Mouse (Mus musculus) thymus, adult 2 months (tissue): ENCODE data around the gene Vrtn. TPM values are rescaled to one million over a fixed set of nuclear protein-coding genes. Genes with fewer than 3 reads are reported as not detected.

Experiments
- DNase-seq: peaks from one replicate; pipeline ENCODE4 v3.0.0; 2021
- H3K27ac ChIP-seq: fragments of 200-500 bp; 2 replicates; pipeline ENCODE4 v1.5.1; 2012; ENCODE audit warnings: low read length, control low read depth; ENCODE audit not compliant: control insufficient read depth, insufficient read depth
- H3K27me3 ChIP-seq: fragments of 200-500 bp; 2 replicates; pipeline ENCODE4 v1.6.1; 2012; ENCODE audit warnings: mild to moderate bottlenecking, low read length, moderate library complexity, mixed read lengths; ENCODE audit not compliant: control insufficient read depth, insufficient read depth
- H3K36me3 ChIP-seq: fragments of 200-500 bp; 2 replicates; pipeline ENCODE4 v1.6.1; 2012; ENCODE audit warnings: mild to moderate bottlenecking, low read length, moderate library complexity; ENCODE audit not compliant: control insufficient read depth, insufficient read depth
- H3K4me1 ChIP-seq: fragments of 200-500 bp; replicated peaks from 2 replicates; pipeline ENCODE4 v1.6.1; 2012; ENCODE audit warnings: low read length; ENCODE audit not compliant: control insufficient read depth, insufficient read depth
- H3K4me3 ChIP-seq: fragments of 200-500 bp; 2 replicates; pipeline ENCODE4 v1.5.1; 2012; ENCODE audit warnings: mild to moderate bottlenecking, low read length, control low read depth, moderate library complexity; ENCODE audit not compliant: control insufficient read depth, insufficient read depth
- CTCF ChIP-seq: fragments of 200-500 bp; IDR thresholded peaks from 2 replicates; pipeline ENCODE4 v1.5.1; 2012; ENCODE audit warnings: mild to moderate bottlenecking, control low read depth, low read length, moderate library complexity, borderline replicate concordance; ENCODE audit not compliant: control insufficient read depth, poor library complexity, insufficient read depth; ENCODE audit errors: extremely low read depth
- POLR2A ChIP-seq: fragments of 200-500 bp; IDR thresholded peaks from 2 replicates; pipeline ENCODE4 v1.6.1; 2012; ENCODE audit warnings: mild to moderate bottlenecking, low read length, control low read depth, moderate library complexity; ENCODE audit not compliant: control insufficient read depth, poor library complexity, insufficient read depth; ENCODE audit errors: extremely low read depth
- WGBS: fragments of 180-500 bp; shearing (Covaris S2); methylation state at CpG from one replicate; pipeline ENCODE4 v1.1.7; 2018; 5-methylcytosine and 5-hydroxymethylcytosine counted together
- polyA plus RNA-seq: library from polyadenylated mRNA; depleted of rRNA; stranded (reverse); fragments of >200 nt; gene quantifications from 2 replicates; pipeline ENCODE4 v1.2.3, GENCODE M21; 2012

Vrtn gene
- polyA plus RNA-seq, 1 experiment: 0.16 TPM

DNA sequence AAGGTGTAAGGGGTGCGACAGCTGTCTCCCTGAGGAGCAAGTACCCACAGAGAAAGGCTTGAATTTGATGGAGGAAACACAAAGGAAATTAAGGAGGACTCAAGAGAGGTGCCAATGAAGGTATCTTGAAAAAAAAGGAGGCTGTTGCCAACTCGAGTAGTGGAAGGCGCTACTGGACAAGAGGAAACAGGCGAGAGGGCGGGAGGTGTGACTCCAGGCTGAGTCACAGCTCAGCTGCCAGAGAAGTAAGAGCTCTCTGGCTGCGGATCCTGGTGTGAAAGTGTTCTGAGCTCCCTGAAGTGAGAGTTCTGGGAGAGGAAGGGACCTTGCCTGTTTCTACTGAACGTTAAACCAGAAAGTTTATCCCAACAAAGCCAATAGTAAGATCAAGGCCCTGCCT is 26.3 kb upstream of the Vrtn start:
- no peak for DNase-seq
- TF ChIP-seq POLR2A: no peak
- no peak for TF ChIP-seq CTCF
- peaks cover 4% of the 10 kb centered on the region for H3K4me1 ChIP-seq
- H3K27ac ChIP-seq: no peak overlapping the region
- no peaks in the 10 kb centered on the region for H3K27me3 ChIP-seq
- H3K36me3 ChIP-seq: no peaks in the 10 kb centered on the region
- H3K4me3 ChIP-seq: no peak overlapping the region
- WGBS: 91% methylated on average over 7 of the region's 7 CpGs

DNA sequence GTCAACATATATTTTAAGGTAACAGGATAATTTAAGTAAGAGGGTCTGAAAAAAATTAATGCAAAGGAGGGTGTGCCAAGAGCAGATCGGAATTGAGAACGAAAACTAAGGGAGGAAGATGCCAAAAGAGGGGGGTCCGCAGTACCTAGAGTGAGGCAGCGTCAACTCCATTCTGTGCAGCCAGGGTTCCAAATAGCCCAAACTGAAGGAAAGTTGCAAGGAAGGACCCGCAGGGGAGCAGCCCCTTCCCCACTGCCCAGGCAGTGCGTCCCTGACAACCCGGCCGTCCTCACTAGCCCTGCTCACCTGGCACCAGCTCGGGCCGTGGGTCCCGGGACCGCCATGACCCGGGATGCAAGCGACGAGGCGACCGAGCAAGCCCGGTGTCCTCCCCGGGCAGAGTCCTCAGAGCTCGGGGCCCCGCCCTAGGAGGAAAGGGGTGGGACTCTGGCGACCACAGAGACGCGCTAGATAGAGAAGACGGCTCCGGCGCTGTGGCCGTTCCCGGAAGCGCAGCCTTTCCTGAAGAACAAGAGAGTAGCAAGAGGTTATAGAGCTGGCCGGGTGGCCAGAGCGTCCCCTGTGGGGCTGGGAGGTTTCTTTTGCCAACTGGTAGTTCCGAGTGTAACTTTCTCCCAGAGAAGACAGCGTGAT is 23.7 kb upstream of the Vrtn start, which contains the start of gene Abcd4:
Gene Abcd4 (minus strand): TSS at position 437 of the 654 bp plus-strand sequence.
- Histone ChIP-seq H3K27ac (no peak within 1 kb of the TSS), H3K36me3 (no peaks in the 10 kb centered on the region), H3K27me3 (no peaks in the 10 kb centered on the region), H3K4me1 (peaks cover 4% of the 10 kb centered on the region), H3K4me3 (peak within 1 kb of the TSS; percentile 80)
- WGBS: under 1% methylated on average over 34 of the region's 34 CpGs
- TF ChIP-seq CTCF (peak; percentile 72), POLR2A (peak; percentile 93)
- peak; percentile 96 for DNase-seq

DNA sequence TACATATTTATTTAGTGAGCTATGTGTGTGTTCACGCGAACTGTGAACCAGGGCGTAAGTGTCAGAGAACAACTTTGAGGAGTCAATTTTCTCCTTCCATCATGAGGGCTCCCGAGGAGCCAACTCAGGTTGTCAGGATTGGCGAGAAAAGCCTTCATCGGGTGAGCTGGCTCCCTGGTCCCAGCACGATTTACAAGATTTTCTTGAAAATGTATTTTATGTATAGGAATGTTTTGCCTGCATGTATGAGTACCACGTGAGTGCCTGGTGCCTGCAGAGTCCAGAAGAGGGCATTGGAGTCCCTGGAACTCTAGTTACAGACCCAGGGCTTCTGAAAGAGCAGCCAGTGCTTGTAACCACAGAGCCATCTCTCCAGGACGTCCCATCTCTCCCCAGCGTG is 23.2 kb upstream of the Vrtn start:
- peaks cover 4% of the 10 kb centered on the region for H3K4me1 ChIP-seq
- WGBS: 7% methylated on average over 10 of the region's 10 CpGs
- H3K36me3 ChIP-seq: no peaks in the 10 kb centered on the region
- H3K27me3 ChIP-seq: no peaks in the 10 kb centered on the region
- DNase-seq: peak; percentile 20
- peak overlapping the region; percentile 40 for H3K4me3 ChIP-seq
- no peak overlapping the region for H3K27ac ChIP-seq
- TF ChIP-seq POLR2A: no peak
- no peak for TF ChIP-seq CTCF

DNA sequence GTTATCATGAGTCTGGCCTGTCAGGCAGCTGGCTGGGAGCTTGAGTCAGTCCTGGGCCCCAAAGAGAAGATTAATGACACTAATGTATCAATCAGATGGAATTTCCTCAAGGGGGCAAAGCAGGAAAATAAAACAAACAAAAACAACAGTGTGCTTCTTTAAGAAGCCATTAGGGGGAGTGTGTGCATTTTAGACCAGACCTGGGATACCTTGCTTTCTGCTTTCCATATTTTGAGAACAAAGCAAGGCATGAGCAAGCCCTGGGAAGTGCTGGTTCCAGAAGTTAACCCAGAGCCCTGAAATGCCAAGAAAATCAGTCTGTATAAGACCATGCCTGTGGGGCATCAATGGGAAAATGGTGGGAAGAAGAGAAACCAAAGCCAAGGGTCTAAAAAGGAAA is 19.8 kb upstream of the Vrtn start:
- H3K36me3 ChIP-seq: no peaks in the 10 kb centered on the region
- H3K4me3 ChIP-seq: no peak overlapping the region
- no peak overlapping the region for H3K27ac ChIP-seq
- peaks cover 4% of the 10 kb centered on the region; the same call in 1 of the 2 replicates for H3K27me3 ChIP-seq
- peaks cover 4% of the 10 kb centered on the region for H3K4me1 ChIP-seq
- TF ChIP-seq POLR2A (no peak), CTCF (no peak)
- DNase-seq: no peak

DNA sequence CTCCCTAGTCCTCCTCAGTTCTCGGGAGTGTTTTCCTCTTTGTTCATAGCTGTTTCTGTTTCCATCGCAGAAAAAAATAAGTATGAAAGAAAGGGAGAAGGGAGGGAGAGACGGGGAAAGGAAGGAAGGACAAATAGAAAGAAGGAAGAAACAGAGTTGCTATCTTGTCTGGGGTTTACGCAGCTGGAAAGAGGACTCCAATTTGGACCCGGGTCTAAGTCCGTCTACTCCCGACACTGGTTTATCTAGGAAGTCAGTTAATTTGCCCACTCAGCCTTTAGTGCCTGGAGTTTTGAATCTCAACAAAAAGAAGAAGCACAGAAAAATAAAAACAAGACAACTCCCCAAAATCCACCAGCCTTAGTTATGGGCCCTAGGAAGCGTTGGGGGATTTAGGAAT is 16.2 kb upstream of the Vrtn start:
- 38% methylated on average over 8 of the region's 8 CpGs for WGBS
- TF ChIP-seq CTCF: no peak
- TF ChIP-seq POLR2A: no peak
- Histone ChIP-seq H3K4me3 (no peak overlapping the region), H3K36me3 (no peaks in the 10 kb centered on the region), H3K27ac (no peak overlapping the region), H3K4me1 (no peaks in the 10 kb centered on the region), H3K27me3 (peaks cover 4% of the 10 kb centered on the region; the same call in 1 of the 2 replicates)
- DNase-seq: no peak

DNA sequence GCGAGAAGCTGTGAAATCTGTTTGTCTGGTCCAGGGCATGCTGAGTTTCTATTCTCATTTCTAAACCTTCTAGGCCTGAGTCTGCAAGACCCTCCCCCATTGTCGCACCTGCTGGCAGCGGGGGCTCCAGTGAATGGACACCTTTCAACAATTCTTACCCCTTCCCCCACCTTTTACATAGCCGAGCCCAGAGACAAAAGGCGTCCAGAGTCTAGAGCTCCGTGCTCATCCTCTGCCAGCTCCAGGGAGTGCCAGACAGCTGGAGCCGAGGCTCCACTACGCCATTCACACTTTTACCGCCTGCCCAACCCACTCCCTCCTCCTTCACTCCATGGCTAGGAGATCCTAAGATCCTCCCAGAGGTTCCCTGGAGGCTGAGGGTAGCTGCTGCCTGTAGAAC is 15.7 kb upstream of the Vrtn start:
- no peak overlapping the region for H3K4me3 ChIP-seq
- WGBS: 27% methylated on average over 9 of the region's 9 CpGs

DNA sequence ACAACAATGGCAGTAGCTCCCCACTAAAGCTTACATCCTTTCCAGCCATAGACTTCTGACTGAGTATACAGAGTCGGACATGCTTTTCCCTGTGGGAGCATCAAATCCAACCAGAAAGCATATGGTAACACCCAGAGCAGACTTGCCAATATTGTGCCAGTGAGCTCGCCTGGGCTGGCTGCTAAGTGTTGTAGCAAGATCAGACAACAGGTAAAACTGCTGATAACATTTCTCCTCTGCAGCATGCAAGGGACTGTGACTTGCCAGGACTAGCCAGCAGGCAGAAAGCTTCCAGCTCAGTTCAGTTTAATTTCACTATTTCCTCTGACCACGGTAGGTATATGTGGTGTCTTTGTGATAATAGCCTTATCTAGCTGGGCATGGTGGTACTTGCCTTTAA is 9.0 kb upstream of the Vrtn start:
- no peak overlapping the region for H3K4me3 ChIP-seq
- DNase-seq: no peak
- H3K27ac ChIP-seq: no peak overlapping the region
- no peaks in the 10 kb centered on the region for H3K4me1 ChIP-seq
- 79% methylated on average over 3 of the region's 3 CpGs for WGBS
- TF ChIP-seq POLR2A (no peak), CTCF (no peak)
- no peaks in the 10 kb centered on the region for H3K36me3 ChIP-seq
- no peaks in the 10 kb centered on the region; the same call in 1 of the 2 replicates for H3K27me3 ChIP-seq

More for the DNA sequence above, 15.7 kb upstream of the Vrtn start:
- Histone ChIP-seq H3K27me3 (peaks cover 4% of the 10 kb centered on the region; the same call in 1 of the 2 replicates), H3K4me1 (no peaks in the 10 kb centered on the region), H3K27ac (no peak overlapping the region), H3K36me3 (no peaks in the 10 kb centered on the region)
- no peak for TF ChIP-seq POLR2A
- TF ChIP-seq CTCF: no peak
- no peak for DNase-seq
